ENCODE assay signal across 11 mouse cellular contexts in genomic region chr10:24961112-24961511, GRCm38 (mm10). TPM values are rescaled to one million over a fixed set of nuclear protein-coding genes. Genes with fewer than 3 reads are reported as not detected.
DNase-seq lines count a peak whose midpoint lies in the region; ATAC-seq lines count a peak whose summit lies in the region.
"Had no signal": no experiment of that assay in that cellular context is flagged by ENCODE, and none has a peak within 500 bp of the region (broad histone marks: within the 10 kb centered on the region; RNA-seq: fewer than 3 reads in every experiment).

No protein-coding gene starts in this region.

- DNase-seq in forebrain, embryonic 14.5 days (ENCODE audit: low spot score) = peak; percentile 80
- DNase-seq in forebrain, embryonic 10.5 days (ENCODE audit: extremely low spot score, low spot score) = no peak
- no peak for DNase-seq in midbrain, embryonic 11.5 days (ENCODE audit: low spot score, missing footprints)
- DNase-seq in midbrain, embryonic 10.5 days (ENCODE audit: low spot score) = no peak
- peak; percentile 73 for DNase-seq in hindbrain, embryonic 14.5 days (ENCODE audit: low spot score)
- no peak for DNase-seq in adrenal gland, postnatal 10 days
- no peak for DNase-seq in right cerebral cortex, postnatal 4 days
- DNase-seq in layer of hippocampus, postnatal 25 days (ENCODE audit: extremely low spot score in 1 of 2, low spot score in 1 of 2) = no peak

- WGBS in forebrain, embryonic 14.5 days = 44% methylated on average over 2 of the region's 2 CpGs
- WGBS in forebrain, embryonic 10.5 days = 44% methylated on average over 2 of the region's 2 CpGs
- WGBS in midbrain, embryonic 11.5 days = 52% methylated on average over 2 of the region's 2 CpGs
- WGBS in midbrain, embryonic 10.5 days = 49% methylated on average over 2 of the region's 2 CpGs
- 47% methylated on average over 2 of the region's 2 CpGs for WGBS in hindbrain, embryonic 14.5 days

- no peaks in the 10 kb centered on the region for H3K27me3 ChIP-seq in forebrain, embryonic 14.5 days (replicated peaks; ENCODE audit: control insufficient read depth, insufficient read depth, low read length)
- no peaks in the 10 kb centered on the region for H3K27me3 ChIP-seq in forebrain, embryonic 10.5 days (ENCODE audit: poor library complexity, severe bottlenecking)
- H3K27me3 ChIP-seq in midbrain, embryonic 11.5 days (ENCODE audit: control insufficient read depth, insufficient read depth, low read length) = no peaks in the 10 kb centered on the region
- H3K27me3 ChIP-seq in midbrain, embryonic 10.5 days (ENCODE audit: low read depth, poor library complexity, severe bottlenecking) = no peaks in the 10 kb centered on the region
- H3K27me3 ChIP-seq in hindbrain, embryonic 14.5 days (ENCODE audit: control insufficient read depth, insufficient read depth, low read length) = no peaks in the 10 kb centered on the region
- H3K27me3 ChIP-seq: neural tube, embryonic 12.5 days had no signal

- H3K9me3 ChIP-seq in forebrain, embryonic 14.5 days (replicated peaks; ENCODE audit: control insufficient read depth, low read length) = no peaks in the 10 kb centered on the region
- H3K9me3 ChIP-seq in forebrain, embryonic 10.5 days = no peaks in the 10 kb centered on the region
- no peaks in the 10 kb centered on the region for H3K9me3 ChIP-seq in midbrain, embryonic 11.5 days (ENCODE audit: control insufficient read depth, low read length)
- H3K9me3 ChIP-seq in midbrain, embryonic 10.5 days (replicated peaks) = no peaks in the 10 kb centered on the region
- no peaks in the 10 kb centered on the region for H3K9me3 ChIP-seq in hindbrain, embryonic 14.5 days (ENCODE audit: control insufficient read depth, low read length)
- H3K9me3 ChIP-seq: G1E; neural tube, embryonic 12.5 days had no signal

- H3K4me1 ChIP-seq in forebrain, embryonic 14.5 days (ENCODE audit: control insufficient read depth, insufficient read depth, low read length) = peaks cover 8% of the 10 kb centered on the region; the same call in 1 of the 2 replicates
- H3K4me1 ChIP-seq in forebrain, embryonic 10.5 days = peaks cover 4% of the 10 kb centered on the region; the same call in 1 of the 2 replicates
- H3K4me1 ChIP-seq in midbrain, embryonic 11.5 days (ENCODE audit: control insufficient read depth, insufficient read depth, low read length) = no peaks in the 10 kb centered on the region
- peaks cover 3% of the 10 kb centered on the region; the same call in 1 of the 2 replicates for H3K4me1 ChIP-seq in midbrain, embryonic 10.5 days
- peaks cover 4% of the 10 kb centered on the region; the same call in 1 of the 2 replicates for H3K4me1 ChIP-seq in hindbrain, embryonic 14.5 days (replicated peaks; ENCODE audit: control insufficient read depth, insufficient read depth, low read length)
- H3K4me1 ChIP-seq: neural tube, embryonic 12.5 days had no signal

- no peak overlapping the region for H3K4me2 ChIP-seq in forebrain, embryonic 14.5 days (ENCODE audit: low read length)
- no peak overlapping the region for H3K4me2 ChIP-seq in midbrain, embryonic 11.5 days
- no peak overlapping the region for H3K4me2 ChIP-seq in hindbrain, embryonic 14.5 days (replicated peaks)
- H3K4me2 ChIP-seq: neural tube, embryonic 12.5 days had no signal

- no peak overlapping the region for H3K4me3 ChIP-seq in forebrain, embryonic 14.5 days (ENCODE audit: low read depth, low read length)
- no peak overlapping the region for H3K4me3 ChIP-seq in forebrain, embryonic 10.5 days
- H3K4me3 ChIP-seq in midbrain, embryonic 11.5 days (ENCODE audit: low read depth, low read length) = no peak overlapping the region
- H3K4me3 ChIP-seq in midbrain, embryonic 10.5 days = no peak overlapping the region
- no peak overlapping the region for H3K4me3 ChIP-seq in hindbrain, embryonic 14.5 days (replicated peaks; ENCODE audit: low read length)
- H3K4me3 ChIP-seq: erythroblast, embryonic 14.5 days; neural tube, embryonic 12.5 days had no signal

- H3K9ac ChIP-seq in forebrain, embryonic 14.5 days (ENCODE audit: low read length) = no peak overlapping the region
- H3K9ac ChIP-seq in midbrain, embryonic 11.5 days (ENCODE audit: low read length) = no peak overlapping the region
- H3K9ac ChIP-seq in hindbrain, embryonic 14.5 days = no peak overlapping the region
- H3K9ac ChIP-seq: neural tube, embryonic 12.5 days had no signal

- peak; percentile 68 for ATAC-seq in forebrain, embryonic 14.5 days
- peak; percentile 44; the same call in 1 of the 2 replicates for ATAC-seq in midbrain, embryonic 11.5 days (ENCODE audit: low FRiP score)
- peak; percentile 54; the same call in 1 of the 2 replicates for ATAC-seq in hindbrain, embryonic 14.5 days (ENCODE audit: low FRiP score)

- H3K27ac ChIP-seq in forebrain, embryonic 14.5 days (ENCODE audit: low read depth, low read length) = no peak overlapping the region
- H3K27ac ChIP-seq in forebrain, embryonic 10.5 days = no peak overlapping the region
- H3K27ac ChIP-seq in midbrain, embryonic 11.5 days (ENCODE audit: low read depth, low read length) = no peak overlapping the region
- no peak overlapping the region for H3K27ac ChIP-seq in midbrain, embryonic 10.5 days (replicated peaks)
- no peak overlapping the region for H3K27ac ChIP-seq in hindbrain, embryonic 14.5 days
- H3K27ac ChIP-seq: neural tube, embryonic 12.5 days had no signal

- no peaks in the 10 kb centered on the region for H3K36me3 ChIP-seq in forebrain, embryonic 14.5 days (ENCODE audit: control insufficient read depth, insufficient read depth, low read length)
- H3K36me3 ChIP-seq in forebrain, embryonic 10.5 days (replicated peaks) = no peaks in the 10 kb centered on the region
- H3K36me3 ChIP-seq in midbrain, embryonic 11.5 days (ENCODE audit: control insufficient read depth, insufficient read depth, low read length) = no peaks in the 10 kb centered on the region
- no peaks in the 10 kb centered on the region for H3K36me3 ChIP-seq in midbrain, embryonic 10.5 days
- no peaks in the 10 kb centered on the region for H3K36me3 ChIP-seq in hindbrain, embryonic 14.5 days (replicated peaks; ENCODE audit: control insufficient read depth, insufficient read depth)
- H3K36me3 ChIP-seq: G1E; neural tube, embryonic 12.5 days had no signal

RNA-seq across cellular contexts. Expression of gene Arg1, which starts 33.8 kb away (rescaled TPM):
- 0.87 and 1.0 TPM in 2 replicates for polyA plus RNA-seq in forebrain, embryonic 14.5 days (2014; fragmentation: Nextera tagmentation; extraction: Ambion mirVana)
- polyA plus RNA-seq in forebrain, embryonic 10.5 days (2016; fragmentation: Nextera tagmentation; extraction: Ambion mirVana) = 3.4 and 4.7 TPM in 2 replicates
- 1.9 and 2.0 TPM in 2 replicates for polyA plus RNA-seq in midbrain, embryonic 11.5 days (2014; fragmentation: Nextera tagmentation; extraction: Ambion mirVana)
- 1.3 and 1.5 TPM in 2 replicates for polyA plus RNA-seq in midbrain, embryonic 10.5 days (2016; fragmentation: Nextera tagmentation; extraction: Ambion mirVana)
- polyA plus RNA-seq in hindbrain, embryonic 14.5 days (2014; fragmentation: Nextera tagmentation; extraction: Ambion mirVana) = 2.8 and 3.7 TPM in 2 replicates
- 100 to 1,000 TPM in 1 of 2 experiments, 10 to 100 TPM in 1; 21.3 to 126 TPM for total RNA-seq in adrenal gland, postnatal 10 days (2021)
- under 1 TPM in 1 of 2 experiments, not detected in 1; 0.17 TPM for total RNA-seq in layer of hippocampus, postnatal 25 days (2021)
- total RNA-seq: G1E had no signal
- polyA plus RNA-seq: erythroblast, embryonic 14.5 days; G1E had no signal

Comparison
In these comparisons a context has a peak if more than half of its experiments do, and no peak if none do; other contexts are left out.
1. DNase-seq: peak in forebrain, embryonic 14.5 days (single experiment) and hindbrain, embryonic 14.5 days (single experiment); none in forebrain, embryonic 10.5 days (single experiment), midbrain, embryonic 11.5 days (single experiment), midbrain, embryonic 10.5 days (single experiment), adrenal gland, postnatal 10 days (single experiment), right cerebral cortex, postnatal 4 days (single experiment) and layer of hippocampus, postnatal 25 days (0 of 2).
2. Peak in every context shown above with its lines, with median percentiles within 50 percentile points of each other: ATAC-seq.